Mouse (Mus musculus): ENCODE results near the gene Olfr606. TPM values are rescaled to one million over a fixed set of nuclear protein-coding genes. Genes with fewer than 3 reads are reported as not detected.
"Not testable (repeated sequence)": the region's sequence is repeated elsewhere in the genome, so short reads cannot be mapped to it uniquely, and the experiment has no call there.

Olfr606 gene
- total RNA-seq (2021): not detected
- long read RNA-seq, experiment 1: 0 reads
- long read RNA-seq, experiment 2: 0 reads

DNA sequence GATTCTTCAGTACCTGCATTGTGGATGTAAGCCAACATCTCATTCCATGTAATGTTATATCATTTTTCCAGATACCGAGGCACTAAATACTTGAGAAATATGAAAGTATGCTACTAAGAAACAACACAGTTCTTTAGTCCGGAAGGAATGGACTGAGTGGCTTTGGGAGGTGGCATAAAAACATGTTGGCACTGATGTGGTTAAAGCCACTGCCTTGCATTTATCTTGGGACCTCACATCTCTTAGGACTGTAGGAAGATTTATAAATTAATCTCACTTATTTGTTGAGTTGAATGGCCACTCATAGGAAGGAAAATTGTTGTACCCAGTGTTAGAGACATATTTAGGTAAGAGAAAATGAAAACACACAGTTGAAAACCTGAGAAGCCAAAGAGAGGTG is at the start of gene Olfr606:
Olfr606 (plus strand) TSS at position 301 of the 400 bp plus-strand sequence.
- no peak for DNase-seq (ENCODE audit: low spot score in 2 of 2)

DNA sequence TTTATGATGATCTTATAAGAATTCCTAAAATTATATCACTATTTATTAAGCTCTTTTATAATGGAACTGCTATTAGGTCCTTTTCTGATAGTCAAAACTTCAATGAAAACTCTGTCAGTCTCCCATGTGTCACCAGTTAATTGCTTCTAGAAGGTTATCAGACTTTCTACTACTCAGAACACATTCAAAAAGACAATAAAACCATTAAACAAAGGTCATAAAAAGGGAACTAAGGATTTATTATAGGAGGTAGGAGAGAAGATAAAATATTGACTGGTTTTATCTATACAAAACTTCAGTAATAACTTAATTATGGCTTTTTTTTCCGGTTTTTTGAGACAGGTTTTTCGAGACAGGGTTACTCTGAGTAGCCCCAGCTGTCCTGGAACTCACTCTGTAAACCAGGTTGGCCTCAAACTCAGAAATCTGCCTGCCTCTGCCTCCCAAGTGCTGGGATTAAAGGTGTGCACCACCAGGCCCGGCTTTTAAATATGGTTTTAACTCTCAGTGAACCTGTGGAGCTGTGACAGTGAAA is 42.3 kb upstream of the Olfr606 start:
- not testable (repeated sequence) for DNase-seq (ENCODE audit: low spot score in 2 of 2)

DNA sequence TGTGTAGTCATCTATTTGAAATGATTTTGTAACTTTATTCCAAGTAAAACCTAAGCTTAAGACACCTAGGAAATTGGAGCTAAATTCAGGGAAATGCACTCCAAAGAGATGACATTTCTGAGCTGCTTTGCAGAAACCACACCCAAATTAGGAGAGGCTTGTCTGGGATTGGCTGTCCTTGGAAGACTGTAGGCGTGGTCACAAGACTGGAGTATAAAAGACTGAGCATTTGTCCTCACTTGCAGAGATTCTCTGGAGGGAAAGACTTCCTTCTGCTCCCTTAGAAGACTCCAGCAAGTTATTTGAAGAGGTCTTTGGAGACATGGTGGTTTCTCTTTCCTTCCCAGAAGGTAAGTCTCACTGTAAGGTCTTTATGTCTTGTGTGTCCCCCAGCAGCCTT is 34.1 kb upstream of the Olfr606 start, which contains the start of gene Usp17lc:
Usp17lc (plus strand) TSS at position 301 of the 400 bp plus-strand sequence.
- DNase-seq (ENCODE audit: low spot score in 2 of 2): not testable (repeated sequence)

DNA sequence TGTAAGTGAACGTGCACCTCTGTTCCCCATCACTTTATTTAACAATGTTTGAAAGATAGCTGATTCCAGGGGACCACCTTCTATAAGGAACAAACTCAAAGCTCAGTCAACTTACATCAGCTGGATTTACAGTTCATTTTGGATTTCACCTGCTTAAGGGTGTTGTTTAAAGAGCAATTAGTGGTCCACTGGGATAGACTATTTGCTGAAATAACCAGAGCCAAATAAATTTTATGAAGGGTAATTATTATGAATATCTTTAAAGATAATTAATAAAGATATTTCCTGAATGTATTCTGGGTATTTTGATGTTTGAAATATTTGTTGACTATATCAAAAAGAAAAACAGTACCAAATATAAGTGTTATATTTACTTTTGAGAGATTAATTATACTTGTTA is 3.5 kb upstream of the Olfr606 start, which contains the start of gene Olfr605:
Olfr605 (minus strand) TSS at position 101 of the 400 bp plus-strand sequence.
- no peak for DNase-seq (ENCODE audit: low spot score in 2 of 2)

DNA sequence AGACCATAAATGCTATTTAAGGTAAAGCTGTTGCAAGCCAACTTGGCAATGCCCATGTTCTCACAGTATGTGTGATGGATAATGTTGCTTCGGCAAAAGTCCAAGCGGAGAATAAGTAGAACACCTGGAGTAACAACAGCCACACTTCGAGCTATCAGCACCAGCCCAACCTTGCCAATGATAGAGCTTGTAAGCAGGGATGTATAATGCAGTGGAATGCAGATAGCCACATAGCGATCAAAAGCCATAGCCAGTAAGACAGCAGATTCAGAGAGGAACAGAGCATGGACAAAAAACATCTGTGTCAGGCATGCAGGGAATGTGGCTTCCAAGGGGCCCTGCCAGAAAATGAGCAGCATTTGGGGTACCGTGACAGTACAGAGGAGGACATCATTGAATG is 11.7 kb downstream of the Olfr606 start:
- no peak for DNase-seq (ENCODE audit: low spot score in 2 of 2)

DNA sequence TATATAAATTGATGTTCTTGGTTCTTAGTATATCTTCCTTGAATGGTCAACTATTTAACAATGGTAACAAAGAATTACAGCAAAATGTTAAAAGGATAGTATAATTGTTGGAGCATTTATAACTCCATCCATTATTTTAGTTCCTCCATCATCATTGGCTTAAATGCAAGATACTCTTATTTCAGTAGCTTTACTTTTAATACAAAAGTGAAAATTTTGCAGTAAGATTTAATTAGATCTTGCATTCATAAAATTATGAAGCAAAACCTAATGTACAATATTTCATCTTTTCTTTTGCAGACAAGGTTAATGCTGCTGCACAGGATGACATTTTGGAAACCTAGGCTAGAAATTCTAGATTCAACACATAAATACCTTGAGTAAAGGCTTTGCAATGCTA is 20.7 kb downstream of the Olfr606 start, which contains the start of gene Olfr608:
Olfr608 (plus strand) TSS at position 301 of the 400 bp plus-strand sequence.
- DNase-seq (ENCODE audit: low spot score in 2 of 2): no peak

DNA sequence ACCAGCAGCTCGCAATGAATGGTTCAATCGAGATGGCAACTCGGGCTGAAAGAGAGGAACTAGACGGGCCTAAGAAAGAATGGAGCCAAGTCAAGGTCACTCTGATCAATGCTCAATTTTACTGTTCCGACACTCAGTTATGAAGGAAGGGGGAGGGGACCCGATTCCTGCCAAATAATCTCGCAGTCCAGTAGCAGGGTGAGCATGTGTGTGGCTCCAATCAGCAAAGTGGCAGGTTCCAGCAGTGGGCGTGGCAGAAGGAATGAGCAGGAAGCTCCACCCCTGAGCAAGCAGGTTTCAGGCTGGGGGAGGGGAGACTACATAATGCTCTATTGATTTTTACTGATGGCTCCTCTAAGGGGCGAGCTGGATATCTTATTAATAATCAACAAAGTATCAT is 28.3 kb downstream of the Olfr606 start:
- DNase-seq (ENCODE audit: low spot score in 2 of 2): not testable (repeated sequence)

DNA sequence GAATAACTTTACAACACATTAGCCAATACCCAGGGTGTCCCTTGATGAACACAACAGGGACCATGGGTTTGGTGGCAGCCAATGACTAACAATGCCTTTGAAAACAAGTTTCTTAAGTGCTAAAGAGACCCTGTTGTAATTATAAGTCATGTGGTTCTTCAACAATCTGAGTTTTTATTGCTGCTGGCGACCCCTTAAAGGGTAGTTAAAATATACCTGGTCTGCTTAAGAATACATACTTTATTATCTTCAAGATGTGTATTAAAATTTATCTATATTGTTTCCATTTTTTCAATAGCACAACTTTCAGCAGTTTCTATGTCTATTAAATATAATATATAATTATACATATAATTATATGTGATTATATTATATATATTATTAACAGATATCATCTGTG is 49.1 kb downstream of the Olfr606 start, which contains the start of gene Olfr609:
Olfr609 (minus strand) TSS at position 101 of the 400 bp plus-strand sequence.
- DNase-seq (ENCODE audit: low spot score in 2 of 2): no peak

Small RNA genes lying within 50 kb of the gene (microRNA-seq; reads per million reads assigned to microRNA genes)
- 0 reads per million in 2 experiments for gene Gm25774

Other genes starting within 250 kb of the Olfr606 start
- gene Olfr593, start 237.2 kb upstream of the Olfr606 start, total RNA-seq (2021): not detected
- not detected for gene Olfr594, start 232.1 kb upstream of the Olfr606 start, total RNA-seq (2021)
- not detected for gene Usp17ld, start 196.5 kb upstream of the Olfr606 start, total RNA-seq (2021)
- gene Olfr596, start 143.4 kb upstream of the Olfr606 start, total RNA-seq (2021): not detected
- gene Olfr597, start 132.7 kb upstream of the Olfr606 start, total RNA-seq (2021): not detected
- gene Olfr598, start 125.5 kb upstream of the Olfr606 start, total RNA-seq (2021): not detected
- gene Olfr599, start 113.1 kb upstream of the Olfr606 start, total RNA-seq (2021): not detected
- not detected for gene Olfr600, start 99.4 kb upstream of the Olfr606 start, total RNA-seq (2021)
- gene Olfr601, start 86.4 kb upstream of the Olfr606 start, total RNA-seq (2021): not detected
- gene Olfr603, start 62.9 kb upstream of the Olfr606 start, total RNA-seq (2021): not detected
- gene Usp17lc, start 34.0 kb upstream of the Olfr606 start, total RNA-seq (2021): not detected
- gene Olfr605, start 3.6 kb upstream of the Olfr606 start, total RNA-seq (2021): not detected
- gene Olfr607, start 15.1 kb downstream of the Olfr606 start, total RNA-seq (2021): not detected
- not detected for gene Olfr608, start 20.8 kb downstream of the Olfr606 start, total RNA-seq (2021)
- not detected for gene Olfr609, start 49.0 kb downstream of the Olfr606 start, total RNA-seq (2021)
- gene Olfr610, start 63.1 kb downstream of the Olfr606 start, total RNA-seq (2021): not detected
- not detected for gene Olfr611, start 71.8 kb downstream of the Olfr606 start, total RNA-seq (2021)
- gene Olfr612, start 93.7 kb downstream of the Olfr606 start, total RNA-seq (2021): not detected
- not detected for gene Olfr613, start 99.0 kb downstream of the Olfr606 start, total RNA-seq (2021)
- gene Olfr615, start 107.0 kb downstream of the Olfr606 start, total RNA-seq (2021): not detected
- not detected for gene Olfr616, start 120.1 kb downstream of the Olfr606 start, total RNA-seq (2021)
- gene Olfr617, start 124.0 kb downstream of the Olfr606 start, total RNA-seq (2021): not detected
- not detected for gene Olfr618, start 141.1 kb downstream of the Olfr606 start, total RNA-seq (2021)
- gene Olfr619, start 151.5 kb downstream of the Olfr606 start, total RNA-seq (2021): not detected
- gene Olfr620, start 163.5 kb downstream of the Olfr606 start, total RNA-seq (2021): not detected
- not detected for gene Olfr622, start 193.7 kb downstream of the Olfr606 start, total RNA-seq (2021)
- not detected for gene Olfr623, start 214.7 kb downstream of the Olfr606 start, total RNA-seq (2021)
- gene Olfr624, start 222.1 kb downstream of the Olfr606 start, total RNA-seq (2021): under 1 TPM in 1 of 2 experiments, not detected in 1; 0.07 TPM
- not detected for gene Olfr625-ps1, start 233.7 kb downstream of the Olfr606 start, total RNA-seq (2021)

Measured in left cerebral cortex, adult 18-20 months (tissue).